Comparison of ENCODE assay signal across 8 mouse cellular contexts in the genomic region with DNA sequence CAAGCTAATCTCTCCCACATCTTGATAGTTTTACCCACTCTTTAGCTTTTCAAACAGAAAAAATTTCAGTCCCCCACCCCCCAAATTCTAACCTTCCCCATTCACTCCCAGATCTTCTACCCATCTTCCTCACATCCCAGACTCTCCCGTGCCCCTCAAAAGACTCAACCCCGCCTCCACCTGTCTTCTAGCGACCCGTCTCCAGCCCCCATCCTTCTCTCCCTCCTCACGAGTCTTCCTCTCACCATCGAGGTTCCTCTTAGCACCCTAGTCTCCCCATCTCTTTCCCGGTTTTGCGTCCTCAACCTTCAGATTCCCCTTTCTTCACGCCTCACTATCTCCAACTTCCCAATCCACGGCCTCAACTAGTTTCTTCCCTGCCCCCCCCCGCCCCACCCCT. TPM values are rescaled to one million over a fixed set of nuclear protein-coding genes. Genes with fewer than 3 reads are reported as not detected.
DNase-seq lines count a peak whose midpoint lies in the region; ATAC-seq and TF ChIP-seq lines count a peak whose summit lies in the region.

No protein-coding gene starts in this region.

- peak overlapping the region; percentile 93 for H3K4me3 ChIP-seq in layer of hippocampus, adult 2 months
- H3K4me3 ChIP-seq in cerebellum, adult 2 months (replicated peaks; ENCODE audit: insufficient read depth, low read depth, low read length), result peak overlapping the region; percentile 87
- H3K4me3 ChIP-seq in forebrain, embryonic 16.5 days (replicated peaks; ENCODE audit: low read length), result peak overlapping the region; percentile 78
- peak overlapping the region; percentile 62 for H3K4me3 ChIP-seq in liver, postnatal 0 days (ENCODE audit: low read depth, low read length)

- no peaks in the 10 kb centered on the region for H3K36me3 ChIP-seq in forebrain, embryonic 16.5 days (ENCODE audit: control insufficient read depth, insufficient read depth)
- no peaks in the 10 kb centered on the region for H3K36me3 ChIP-seq in liver, postnatal 0 days (replicated peaks; ENCODE audit: insufficient read depth, low read length)

- TF ChIP-seq POLR2A in cerebellum, adult 2 months (IDR thresholded peaks at IDR 0.05; ENCODE audit: borderline replicate concordance, insufficient read depth, low read length), result no peak

- no peaks in the 10 kb centered on the region for H3K27me3 ChIP-seq in cerebellum, adult 2 months (ENCODE audit: control insufficient read depth, insufficient read depth, low read length)
- H3K27me3 ChIP-seq in forebrain, embryonic 16.5 days (replicated peaks; ENCODE audit: control insufficient read depth, insufficient read depth, low read length), result no peaks in the 10 kb centered on the region
- H3K27me3 ChIP-seq in liver, postnatal 0 days (ENCODE audit: insufficient read depth, low read length), result no peaks in the 10 kb centered on the region

- no peaks in the 10 kb centered on the region for H3K4me1 ChIP-seq in cerebellum, adult 2 months (ENCODE audit: control insufficient read depth, insufficient read depth, low read length)
- peaks cover 21% of the 10 kb centered on the region for H3K4me1 ChIP-seq in forebrain, embryonic 16.5 days (replicated peaks; ENCODE audit: control insufficient read depth, insufficient read depth, low read length)
- H3K4me1 ChIP-seq in liver, postnatal 0 days (ENCODE audit: insufficient read depth), result peaks cover 13% of the 10 kb centered on the region; the same call in 1 of the 2 replicates

- H3K27ac ChIP-seq in layer of hippocampus, adult 2 months, result peak overlapping the region; percentile 90
- peak overlapping the region; percentile 74 for H3K27ac ChIP-seq in cerebellum, adult 2 months (ENCODE audit: insufficient read depth, low read length)
- H3K27ac ChIP-seq in forebrain, embryonic 16.5 days (ENCODE audit: low read length), result no peak overlapping the region
- H3K27ac ChIP-seq in liver, postnatal 0 days (ENCODE audit: low read depth), result no peak overlapping the region

- no peak for TF ChIP-seq CTCF in layer of hippocampus, adult 2 months (conservative IDR thresholded peaks at IDR 0.05)
- no peak for TF ChIP-seq CTCF in cerebellum, adult 2 months (IDR thresholded peaks at IDR 0.05; ENCODE audit: borderline replicate concordance, insufficient read depth, low read depth, low read length)
- no peak for TF ChIP-seq CTCF in liver, postnatal 0 days (IDR thresholded peaks at IDR 0.05; ENCODE audit: low read depth)

- H3K4me2 ChIP-seq in forebrain, embryonic 16.5 days (ENCODE audit: low read length), result peak overlapping the region; percentile 67
- H3K4me2 ChIP-seq in liver, postnatal 0 days (ENCODE audit: low read depth, low read length), result peak overlapping the region; percentile 92

- no peaks in the 10 kb centered on the region for H3K9me3 ChIP-seq in forebrain, embryonic 16.5 days (ENCODE audit: control insufficient read depth, low read length)
- no peaks in the 10 kb centered on the region for H3K9me3 ChIP-seq in liver, postnatal 0 days (ENCODE audit: low read length)

- 3% methylated on average over 11 of the region's 11 CpGs for WGBS in cerebellum, adult 2 months
- WGBS in forebrain, embryonic 16.5 days, result under 1% methylated on average over 11 of the region's 11 CpGs
- WGBS in liver, postnatal 0 days (ENCODE audit: insufficient replicate concordance), result 3% methylated on average over 11 of the region's 11 CpGs

- no peak for DNase-seq in layer of hippocampus, adult 2 months (ENCODE audit: low spot score in 2 of 2)
- DNase-seq in layer of hippocampus, postnatal 10 days (ENCODE audit: low spot score in 2 of 2), result no peak
- peak; percentile 15 to 32 for DNase-seq in cerebellum, adult 2 months
- DNase-seq in liver, postnatal 0 days, result no peak
- DNase-seq in thymus, postnatal 14 days, result peak; percentile 56
- no peak for DNase-seq in urinary bladder, adult 2 months (ENCODE audit: low spot score)
- no peak for DNase-seq in natural killer cell, adult 2 months (ENCODE audit: low spot score in 2 of 2)

- no peak for TF ChIP-seq EP300 in liver, postnatal 0 days (IDR thresholded peaks at IDR 0.05; ENCODE audit: low read depth)

- peak overlapping the region; percentile 79 for H3K9ac ChIP-seq in forebrain, embryonic 16.5 days (replicated peaks; ENCODE audit: low read depth, low read length)
- H3K9ac ChIP-seq in liver, postnatal 0 days (replicated peaks), result peak overlapping the region; percentile 83

- ATAC-seq in forebrain, embryonic 16.5 days, result no peak
- ATAC-seq in liver, postnatal 0 days, result no peak

RNA-seq across cellular contexts. Expression of gene Lrrc42, which starts 0.8 kb away (rescaled TPM):
- total RNA-seq in layer of hippocampus, adult 2 months (2021), result 10 to 100 TPM; 31.7 to 33.4 TPM
- 10 to 100 TPM; 39.5 to 41.2 TPM for total RNA-seq in layer of hippocampus, postnatal 10 days (2021)
- 23.4 and 24.1 TPM in 2 replicates for polyA plus RNA-seq in cerebellum, adult 2 months (2012; rRNA removed)
- polyA plus RNA-seq in forebrain, embryonic 16.5 days (2015; fragmentation: Nextera tagmentation; extraction: Ambion mirVana), result 58.6 and 59.9 TPM in 2 replicates
- polyA plus RNA-seq in liver, postnatal 0 days (2015; fragmentation: Nextera tagmentation; extraction: Ambion mirVana), result 15.0 and 15.9 TPM in 2 replicates
- 20.9 and 23.7 TPM in 2 replicates for polyA plus RNA-seq in urinary bladder, adult 2 months (2012; rRNA removed)

RNA-seq across cellular contexts. Expression of gene Hspb11, which starts 0.9 kb away (rescaled TPM):
- total RNA-seq in layer of hippocampus, adult 2 months (2021), result 10 to 100 TPM; 22.9 to 26.0 TPM
- 10 to 100 TPM; 21.1 to 22.4 TPM for total RNA-seq in layer of hippocampus, postnatal 10 days (2021)
- polyA plus RNA-seq in cerebellum, adult 2 months (2012; rRNA removed), result 22.5 and 23.5 TPM in 2 replicates
- polyA plus RNA-seq in forebrain, embryonic 16.5 days (2015; fragmentation: Nextera tagmentation; extraction: Ambion mirVana), result 34.6 and 43.1 TPM in 2 replicates
- polyA plus RNA-seq in liver, postnatal 0 days (2015; fragmentation: Nextera tagmentation; extraction: Ambion mirVana), result 17.4 and 18.1 TPM in 2 replicates
- 22.0 and 22.7 TPM in 2 replicates for polyA plus RNA-seq in urinary bladder, adult 2 months (2012; rRNA removed)

RNA-seq across cellular contexts. Expression of gene Ldlrad1, which starts 43.5 kb away (rescaled TPM):
- not detected for total RNA-seq in layer of hippocampus, adult 2 months (2021)
- not detected for total RNA-seq in layer of hippocampus, postnatal 10 days (2021)
- polyA plus RNA-seq in cerebellum, adult 2 months (2012; rRNA removed), result not detected in 2 replicates
- not detected in 2 replicates for polyA plus RNA-seq in forebrain, embryonic 16.5 days (2015; fragmentation: Nextera tagmentation; extraction: Ambion mirVana)
- polyA plus RNA-seq in liver, postnatal 0 days (2015; fragmentation: Nextera tagmentation; extraction: Ambion mirVana), result not detected in 2 replicates
- polyA plus RNA-seq in urinary bladder, adult 2 months (2012; rRNA removed), result 0.12 and 0.21 TPM in 2 replicates

RNA-seq across cellular contexts. Expression of gene Dio1, which starts 54.4 kb away (rescaled TPM):
- total RNA-seq in layer of hippocampus, adult 2 months (2021), result not detected
- not detected for total RNA-seq in layer of hippocampus, postnatal 10 days (2021)
- 0.21 and 0.27 TPM in 2 replicates for polyA plus RNA-seq in cerebellum, adult 2 months (2012; rRNA removed)
- not detected in 2 replicates for polyA plus RNA-seq in forebrain, embryonic 16.5 days (2015; fragmentation: Nextera tagmentation; extraction: Ambion mirVana)
- polyA plus RNA-seq in liver, postnatal 0 days (2015; fragmentation: Nextera tagmentation; extraction: Ambion mirVana), result 6.0 and 10.3 TPM in 2 replicates
- not detected in 2 replicates for polyA plus RNA-seq in urinary bladder, adult 2 months (2012; rRNA removed)

Comparison
In these comparisons a context has a peak if more than half of its experiments do, and no peak if none do; other contexts are left out.
1. DNase-seq: peak in cerebellum, adult 2 months (2 of 2) and thymus, postnatal 14 days (single experiment); none in layer of hippocampus, adult 2 months (0 of 2), layer of hippocampus, postnatal 10 days (0 of 2), liver, postnatal 0 days (single experiment), urinary bladder, adult 2 months (single experiment) and natural killer cell, adult 2 months (0 of 2).
2. H3K27ac ChIP-seq: peak in layer of hippocampus, adult 2 months (single experiment) and cerebellum, adult 2 months (single experiment); none in forebrain, embryonic 16.5 days (single experiment) and liver, postnatal 0 days (single experiment).
3. Peak in every context shown above with its lines, with median percentiles within 50 percentile points of each other: H3K4me3 ChIP-seq.